Mouse (Mus musculus): ENCODE measurements around the gene Cd2bp2. TPM values are rescaled to one million over a fixed set of nuclear protein-coding genes. Genes with fewer than 3 reads are reported as not detected.

Gene Cd2bp2
- polyA plus RNA-seq, 1 experiment from 2014 or later = 64.7 TPM

GRCm38 (mm10) chr7:127145387-127146266, 50.2 kb downstream of the Cd2bp2 start:
- no peak overlapping the region for H3K9ac ChIP-seq (ENCODE audit: low read depth, low read length)
- no peak overlapping the region for H3K4me2 ChIP-seq (replicated peaks; ENCODE audit: low read depth, low read length)
- WGBS = 56% methylated on average over 9 of the region's 9 CpGs
- no peaks in the 10 kb centered on the region for H3K9me3 ChIP-seq (ENCODE audit: control insufficient read depth, low read length)
- H3K4me3 ChIP-seq (ENCODE audit: low read depth, low read length) = no peak overlapping the region
- DNase-seq (ENCODE audit: low spot score) (peak; percentile 23), ATAC-seq (ENCODE audit: low FRiP score) (no peak)
- no peaks in the 10 kb centered on the region for H3K36me3 ChIP-seq (ENCODE audit: control insufficient read depth, insufficient read depth, low read length)
- no peak overlapping the region for H3K27ac ChIP-seq (ENCODE audit: low read depth, low read length)
- no peaks in the 10 kb centered on the region for H3K4me1 ChIP-seq (replicated peaks; ENCODE audit: control insufficient read depth, insufficient read depth, low read length)
- no peaks in the 10 kb centered on the region for H3K27me3 ChIP-seq (ENCODE audit: control insufficient read depth, insufficient read depth, low read length)

- H3K4me1 ChIP-seq (replicated peaks; ENCODE audit: control insufficient read depth, insufficient read depth, low read length) = no peaks in the 10 kb centered on the region
- 86% methylated on average over 7 of the region's 7 CpGs for WGBS
- ATAC-seq (ENCODE audit: low FRiP score) = no peak
- no peak overlapping the region for H3K4me2 ChIP-seq (replicated peaks; ENCODE audit: low read depth, low read length)
- no peak for DNase-seq (ENCODE audit: low spot score)
- H3K9ac ChIP-seq (ENCODE audit: low read depth, low read length) = no peak overlapping the region
- no peaks in the 10 kb centered on the region for H3K36me3 ChIP-seq (ENCODE audit: control insufficient read depth, insufficient read depth, low read length)
- H3K27me3 ChIP-seq (ENCODE audit: control insufficient read depth, insufficient read depth, low read length) = no peaks in the 10 kb centered on the region
- no peaks in the 10 kb centered on the region for H3K9me3 ChIP-seq (ENCODE audit: control insufficient read depth, low read length)
- H3K4me3 ChIP-seq (ENCODE audit: low read depth, low read length) = no peak overlapping the region
- no peak overlapping the region for H3K27ac ChIP-seq (ENCODE audit: low read depth, low read length)
Measured at GRCm38 (mm10) chr7:127144412-127144811, 51.4 kb downstream of the Cd2bp2 start.

GRCm38 (mm10) chr7:127142666-127143065, 53.2 kb downstream of the Cd2bp2 start:
- WGBS = 81% methylated on average over 4 of the region's 4 CpGs

GRCm38 (mm10) chr7:127142214-127142613, 53.6 kb downstream of the Cd2bp2 start:
- no peak overlapping the region for H3K4me3 ChIP-seq (ENCODE audit: low read depth, low read length)
- 54% methylated on average over 2 of the region's 2 CpGs for WGBS
- ATAC-seq (ENCODE audit: low FRiP score) = no peak

More at GRCm38 (mm10) chr7:127142666-127143065, 53.2 kb downstream of the Cd2bp2 start:
- H3K9ac ChIP-seq (ENCODE audit: low read depth, low read length) = no peak overlapping the region
- ATAC-seq (ENCODE audit: low FRiP score) (no peak), DNase-seq (ENCODE audit: low spot score) (no peak)
- H3K27ac ChIP-seq (ENCODE audit: low read depth, low read length) = no peak overlapping the region
- no peaks in the 10 kb centered on the region for H3K9me3 ChIP-seq (ENCODE audit: control insufficient read depth, low read length)
- H3K4me3 ChIP-seq (ENCODE audit: low read depth, low read length) = no peak overlapping the region
- no peaks in the 10 kb centered on the region for H3K36me3 ChIP-seq (ENCODE audit: control insufficient read depth, insufficient read depth, low read length)
- H3K4me2 ChIP-seq (replicated peaks; ENCODE audit: low read depth, low read length) = no peak overlapping the region
- H3K27me3 ChIP-seq (ENCODE audit: control insufficient read depth, insufficient read depth, low read length) = no peaks in the 10 kb centered on the region
- H3K4me1 ChIP-seq (replicated peaks; ENCODE audit: control insufficient read depth, insufficient read depth, low read length) = no peaks in the 10 kb centered on the region

More at GRCm38 (mm10) chr7:127142214-127142613, 53.6 kb downstream of the Cd2bp2 start:
- no peaks in the 10 kb centered on the region for H3K9me3 ChIP-seq (ENCODE audit: control insufficient read depth, low read length)
- H3K27ac ChIP-seq (ENCODE audit: low read depth, low read length) = no peak overlapping the region
- H3K27me3 ChIP-seq (ENCODE audit: control insufficient read depth, insufficient read depth, low read length) = no peaks in the 10 kb centered on the region
- no peak for DNase-seq (ENCODE audit: low spot score)
- H3K9ac ChIP-seq (ENCODE audit: low read depth, low read length) = no peak overlapping the region
- H3K4me2 ChIP-seq (replicated peaks; ENCODE audit: low read depth, low read length) = no peak overlapping the region
- H3K36me3 ChIP-seq (ENCODE audit: control insufficient read depth, insufficient read depth, low read length) = no peaks in the 10 kb centered on the region
- H3K4me1 ChIP-seq (replicated peaks; ENCODE audit: control insufficient read depth, insufficient read depth, low read length) = no peaks in the 10 kb centered on the region

Other genes starting within 250 kb of the Cd2bp2 start
- 0.90 and 0.92 TPM in 2 replicates for gene Asphd1, start 246.5 kb downstream of the Cd2bp2 start, polyA plus RNA-seq (2014; fragmentation: Nextera tagmentation; extraction: Ambion mirVana)
- 13.2 and 14.2 TPM in 2 replicates for gene Sez6l2, start 245.5 kb downstream of the Cd2bp2 start, polyA plus RNA-seq (2014; fragmentation: Nextera tagmentation; extraction: Ambion mirVana)
- 68.9 and 69.5 TPM in 2 replicates for gene Cdipt, start 220.1 kb downstream of the Cd2bp2 start, polyA plus RNA-seq (2014; fragmentation: Nextera tagmentation; extraction: Ambion mirVana)
- gene Cdiptos, start 220.0 kb downstream of the Cd2bp2 start, polyA plus RNA-seq (2014; fragmentation: Nextera tagmentation; extraction: Ambion mirVana) = 0.63 and 0.93 TPM in 2 replicates
- 3.4 and 3.5 TPM in 2 replicates for gene Mvp, start 181.4 kb downstream of the Cd2bp2 start, polyA plus RNA-seq (2014; fragmentation: Nextera tagmentation; extraction: Ambion mirVana)
- gene Pagr1b, start 179.6 kb downstream of the Cd2bp2 start, polyA plus RNA-seq (2014; fragmentation: Nextera tagmentation; extraction: Ambion mirVana) = not detected in 2 replicates
- gene Pagr1a, start 178.7 kb downstream of the Cd2bp2 start, polyA plus RNA-seq (2014; fragmentation: Nextera tagmentation; extraction: Ambion mirVana) = 76.1 and 78.5 TPM in 2 replicates
- 50.4 and 53.7 TPM in 2 replicates for gene Gm42742, start 175.0 kb downstream of the Cd2bp2 start, polyA plus RNA-seq (2014; fragmentation: Nextera tagmentation; extraction: Ambion mirVana)
- gene Prrt2, start 174.8 kb downstream of the Cd2bp2 start, polyA plus RNA-seq (2014; fragmentation: Nextera tagmentation; extraction: Ambion mirVana) = 7.2 and 7.7 TPM in 2 replicates
- gene Maz, start 169.0 kb downstream of the Cd2bp2 start, polyA plus RNA-seq (2014; fragmentation: Nextera tagmentation; extraction: Ambion mirVana) = 69.4 and 71.4 TPM in 2 replicates
- 142 and 146 TPM in 2 replicates for gene Kif22, start 153.6 kb downstream of the Cd2bp2 start, polyA plus RNA-seq (2014; fragmentation: Nextera tagmentation; extraction: Ambion mirVana)
- not detected in 2 replicates for gene Zg16, start 108.7 kb downstream of the Cd2bp2 start, polyA plus RNA-seq (2014; fragmentation: Nextera tagmentation; extraction: Ambion mirVana)
- 1.0 and 1.3 TPM in 2 replicates for gene AI467606, start 104.7 kb downstream of the Cd2bp2 start, polyA plus RNA-seq (2014; fragmentation: Nextera tagmentation; extraction: Ambion mirVana)
- gene Qprt, start 73.8 kb downstream of the Cd2bp2 start, polyA plus RNA-seq (2014; fragmentation: Nextera tagmentation; extraction: Ambion mirVana) = 1.7 and 2.0 TPM in 2 replicates
- gene Spn, start 58.2 kb downstream of the Cd2bp2 start, polyA plus RNA-seq (2014; fragmentation: Nextera tagmentation; extraction: Ambion mirVana) = 0.07 and 0.08 TPM in 2 replicates
- 18.7 and 19.1 TPM in 2 replicates for gene Tbc1d10b, start 12.4 kb upstream of the Cd2bp2 start, polyA plus RNA-seq (2014; fragmentation: Nextera tagmentation; extraction: Ambion mirVana)
- gene Mylpf, start 12.8 kb upstream of the Cd2bp2 start, polyA plus RNA-seq (2014; fragmentation: Nextera tagmentation; extraction: Ambion mirVana) = 24.1 and 26.5 TPM in 2 replicates
- gene Zfp553, start 37.0 kb upstream of the Cd2bp2 start, polyA plus RNA-seq (2014; fragmentation: Nextera tagmentation; extraction: Ambion mirVana) = 26.5 and 29.7 TPM in 2 replicates
- gene Sept1, start 37.1 kb upstream of the Cd2bp2 start, polyA plus RNA-seq (2014; fragmentation: Nextera tagmentation; extraction: Ambion mirVana) = 23.7 and 30.0 TPM in 2 replicates
- 53.2 and 54.0 TPM in 2 replicates for gene Zfp771, start 48.2 kb upstream of the Cd2bp2 start, polyA plus RNA-seq (2014; fragmentation: Nextera tagmentation; extraction: Ambion mirVana)
- 193 and 214 TPM in 2 replicates for gene Dctpp1, start 64.7 kb upstream of the Cd2bp2 start, polyA plus RNA-seq (2014; fragmentation: Nextera tagmentation; extraction: Ambion mirVana)
- gene Sephs2, start 78.0 kb upstream of the Cd2bp2 start, polyA plus RNA-seq (2014; fragmentation: Nextera tagmentation; extraction: Ambion mirVana) = 80.8 and 86.6 TPM in 2 replicates
- gene Itgal, start 100.2 kb upstream of the Cd2bp2 start, polyA plus RNA-seq (2014; fragmentation: Nextera tagmentation; extraction: Ambion mirVana) = 0.54 and 0.56 TPM in 2 replicates
- 5.1 and 5.7 TPM in 2 replicates for gene Zfp768, start 149.5 kb upstream of the Cd2bp2 start, polyA plus RNA-seq (2014; fragmentation: Nextera tagmentation; extraction: Ambion mirVana)
- gene Zfp747, start 180.0 kb upstream of the Cd2bp2 start, polyA plus RNA-seq (2014; fragmentation: Nextera tagmentation; extraction: Ambion mirVana) = 6.7 and 9.6 TPM in 2 replicates
- gene 9130019O22Rik, start 191.1 kb upstream of the Cd2bp2 start, polyA plus RNA-seq (2014; fragmentation: Nextera tagmentation; extraction: Ambion mirVana) = 5.4 and 6.2 TPM in 2 replicates
- 6.1 and 6.3 TPM in 2 replicates for gene E430018J23Rik, start 197.6 kb upstream of the Cd2bp2 start, polyA plus RNA-seq (2014; fragmentation: Nextera tagmentation; extraction: Ambion mirVana)
- gene Zfp764, start 210.8 kb upstream of the Cd2bp2 start, polyA plus RNA-seq (2014; fragmentation: Nextera tagmentation; extraction: Ambion mirVana) = 6.9 and 8.1 TPM in 2 replicates
- gene Zfp688, start 226.0 kb upstream of the Cd2bp2 start, polyA plus RNA-seq (2014; fragmentation: Nextera tagmentation; extraction: Ambion mirVana) = 29.8 and 33.6 TPM in 2 replicates